Mouse (Mus musculus): ENCODE results near the gene Ppt2.

Gene Ppt2

GRCm38 (mm10) chr17:34627943-34628643 is at the start of gene Ppt2:
Ppt2 (minus strand) TSS chr17:34628510.
- DNase-seq (ENCODE audit: low spot score) = peak; percentile 42

GRCm38 (mm10) chr17:34676671-34677070 is 48.4 kb upstream of the Ppt2 start:
- no peak for DNase-seq (ENCODE audit: low spot score)

GRCm38 (mm10) chr17:34676093-34676460 is 47.8 kb upstream of the Ppt2 start:
- DNase-seq (ENCODE audit: low spot score) = no peak

GRCm38 (mm10) chr17:34675205-34676092 is 47.1 kb upstream of the Ppt2 start:
- DNase-seq (ENCODE audit: low spot score) = no peak

GRCm38 (mm10) chr17:34674524-34675204 is 46.4 kb upstream of the Ppt2 start:
- no peak for DNase-seq (ENCODE audit: low spot score)

- no peak for DNase-seq (ENCODE audit: low spot score)
Measured at GRCm38 (mm10) chr17:34673139-34673538, 44.8 kb upstream of the Ppt2 start.

GRCm38 (mm10) chr17:34672246-34672792 is 44.0 kb upstream of the Ppt2 start:
- no peak for DNase-seq (ENCODE audit: low spot score)

- DNase-seq (ENCODE audit: low spot score) = no peak
Measured at GRCm38 (mm10) chr17:34671151-34672066, 43.1 kb upstream of the Ppt2 start.

GRCm38 (mm10) chr17:34670235-34670634 is 41.9 kb upstream of the Ppt2 start, which contains the start of gene Tnxb:
Tnxb (plus strand) TSS chr17:34670535.
- no peak for DNase-seq (ENCODE audit: low spot score)

GRCm38 (mm10) chr17:34664472-34664871 is 36.2 kb upstream of the Ppt2 start:
- no peak for DNase-seq (ENCODE audit: low spot score)

- DNase-seq (ENCODE audit: low spot score) = no peak
Measured at GRCm38 (mm10) chr17:34663558-34663957, 35.2 kb upstream of the Ppt2 start.

- DNase-seq (ENCODE audit: low spot score) = no peak
Measured at GRCm38 (mm10) chr17:34662978-34663377, 34.7 kb upstream of the Ppt2 start.

- no peak for DNase-seq (ENCODE audit: low spot score)
Measured at GRCm38 (mm10) chr17:34662468-34662867, 34.2 kb upstream of the Ppt2 start.

- no peak for DNase-seq (ENCODE audit: low spot score)
Measured at GRCm38 (mm10) chr17:34661121-34661591, 32.8 kb upstream of the Ppt2 start.

GRCm38 (mm10) chr17:34660259-34660820 is 32.0 kb upstream of the Ppt2 start:
- no peak for DNase-seq (ENCODE audit: low spot score)

- DNase-seq (ENCODE audit: low spot score) = no peak
Measured at GRCm38 (mm10) chr17:34659897-34660214, 31.5 kb upstream of the Ppt2 start.

GRCm38 (mm10) chr17:34659181-34659896 is 31.0 kb upstream of the Ppt2 start:
- DNase-seq (ENCODE audit: low spot score) = no peak

- no peak for DNase-seq (ENCODE audit: low spot score)
Measured at GRCm38 (mm10) chr17:34658591-34658990, 30.3 kb upstream of the Ppt2 start.

- no peak for DNase-seq (ENCODE audit: low spot score)
Measured at GRCm38 (mm10) chr17:34658145-34658544, 29.8 kb upstream of the Ppt2 start.

GRCm38 (mm10) chr17:34657271-34657670 is 29.0 kb upstream of the Ppt2 start:
- no peak for DNase-seq (ENCODE audit: low spot score)

All from ovary, postnatal 10 days (tissue).